Mouse (Mus musculus): ENCODE data around the gene Hist1h2be. TPM values are rescaled to one million over a fixed set of nuclear protein-coding genes. Genes with fewer than 3 reads are reported as not detected.
A peak's percentile ranks its signal among the peaks of the same experiment; 100 is the strongest.
"Not testable (repeated sequence)": the region's sequence is repeated elsewhere in the genome, so short reads cannot be mapped to it uniquely, and the experiment has no call there.

Hist1h2be gene
- total and polyA plus RNA-seq, 2 experiments from 2014 or later, result 0.82 to 253 TPM

- Histone ChIP-seq H3K4me2 (ENCODE audit: low read depth, low read length) (peak overlapping the region; percentile 59), H3K36me3 (replicated peaks; ENCODE audit: control insufficient read depth, insufficient read depth, low read length) (no peaks in the 10 kb centered on the region), H3K4me3 (ENCODE audit: low read depth, low read length) (peak overlapping the region; percentile 47), H3K27ac (ENCODE audit: low read depth) (peak overlapping the region; percentile 85), H3K27me3 (ENCODE audit: control insufficient read depth, insufficient read depth, low read length) (no peaks in the 10 kb centered on the region), H3K9ac (replicated peaks; ENCODE audit: low read depth, low read length) (peak overlapping the region; percentile 50; the same call in 1 of the 2 replicates), H3K4me1 (ENCODE audit: control insufficient read depth, insufficient read depth) (peaks cover 5% of the 10 kb centered on the region; the same call in 1 of the 2 replicates), H3K9me3 (replicated peaks; ENCODE audit: control insufficient read depth, low read length) (no peaks in the 10 kb centered on the region)
- DNase-seq (ENCODE audit: low spot score), result no peak
- TF ChIP-seq CTCF (IDR thresholded peaks at IDR 0.05; ENCODE audit: low read depth) (no peak), EP300 (IDR thresholded peaks at IDR 0.05; ENCODE audit: low read depth) (no peak)
- ATAC-seq (ENCODE audit: insufficient read depth, low read depth), result no peak
- WGBS, result 46% methylated on average over 8 of the region's 8 CpGs
These were observed 68.7 kb downstream of the Hist1h2be start for GRCm38 (mm10) chr13:23551931-23552914.

GRCm38 (mm10) chr13:23551146-23551834, 69.6 kb downstream of the Hist1h2be start, which contains the start of gene Hist1h4f:
Gene Hist1h4f, minus strand, starts transcription at chr13:23551648.
- peak; percentile 95 for DNase-seq (ENCODE audit: low spot score)
- TF ChIP-seq CTCF (IDR thresholded peaks at IDR 0.05; ENCODE audit: low read depth), result peak; percentile 58
- peak; percentile 81; the same call in 1 of the 2 replicates for TF ChIP-seq EP300 (IDR thresholded peaks at IDR 0.05; ENCODE audit: low read depth)
- WGBS, result under 1% methylated on average over 44 of the region's 47 CpGs

GRCm38 (mm10) chr13:23550761-23551145, 70.2 kb downstream of the Hist1h2be start:
- no peaks in the 10 kb centered on the region for H3K36me3 ChIP-seq (replicated peaks; ENCODE audit: control insufficient read depth, insufficient read depth, low read length)
- H3K4me1 ChIP-seq (ENCODE audit: control insufficient read depth, insufficient read depth), result peaks cover 5% of the 10 kb centered on the region; the same call in 1 of the 2 replicates
- H3K9me3 ChIP-seq (replicated peaks; ENCODE audit: control insufficient read depth, low read length), result no peaks in the 10 kb centered on the region
- ATAC-seq (ENCODE audit: insufficient read depth, low read depth), result no peak
- H3K9ac ChIP-seq (replicated peaks; ENCODE audit: low read depth, low read length), result peak overlapping the region; percentile 50
- H3K4me2 ChIP-seq (ENCODE audit: low read depth, low read length), result peak overlapping the region; percentile 59
- H3K4me3 ChIP-seq (ENCODE audit: low read depth, low read length), result peak overlapping the region; percentile 47
- no peaks in the 10 kb centered on the region for H3K27me3 ChIP-seq (ENCODE audit: control insufficient read depth, insufficient read depth, low read length)
- peak overlapping the region; percentile 85 for H3K27ac ChIP-seq (ENCODE audit: low read depth)
- no peak for DNase-seq (ENCODE audit: low spot score)
- WGBS, result 9% methylated on average over 3 of the region's 3 CpGs
- TF ChIP-seq CTCF (IDR thresholded peaks at IDR 0.05; ENCODE audit: low read depth) (no peak), EP300 (IDR thresholded peaks at IDR 0.05; ENCODE audit: low read depth) (no peak)

More at GRCm38 (mm10) chr13:23551146-23551834, 69.6 kb downstream of the Hist1h2be start, which contains the start of gene Hist1h4f:
- H3K4me1 ChIP-seq (ENCODE audit: control insufficient read depth, insufficient read depth); H3K9me3 ChIP-seq (replicated peaks; ENCODE audit: control insufficient read depth, low read length); H3K27me3 ChIP-seq (ENCODE audit: control insufficient read depth, insufficient read depth, low read length); H3K36me3 ChIP-seq (replicated peaks; ENCODE audit: control insufficient read depth, insufficient read depth, low read length): not testable (repeated sequence)
- H3K4me2 ChIP-seq (ENCODE audit: low read depth, low read length), result peak within 1 kb of the TSS; percentile 59
- peak within 1 kb of the TSS; percentile 47 for H3K4me3 ChIP-seq (ENCODE audit: low read depth, low read length)
- peak within 1 kb of the TSS; percentile 50 for H3K9ac ChIP-seq (replicated peaks; ENCODE audit: low read depth, low read length)
- peak within 1 kb of the TSS; percentile 85 for H3K27ac ChIP-seq (ENCODE audit: low read depth)
- ATAC-seq (ENCODE audit: insufficient read depth, low read depth), result peak; percentile 71

GRCm38 (mm10) chr13:23546694-23547093, 74.2 kb downstream of the Hist1h2be start:
- Histone ChIP-seq H3K27ac (ENCODE audit: low read depth) (no peak overlapping the region), H3K9ac (replicated peaks; ENCODE audit: low read depth, low read length) (no peak overlapping the region), H3K4me3 (ENCODE audit: low read depth, low read length) (no peak overlapping the region), H3K4me2 (ENCODE audit: low read depth, low read length) (no peak overlapping the region), H3K4me1 (ENCODE audit: control insufficient read depth, insufficient read depth) (no peaks in the 10 kb centered on the region; the same call in 1 of the 2 replicates), H3K27me3 (ENCODE audit: control insufficient read depth, insufficient read depth, low read length) (no peaks in the 10 kb centered on the region), H3K9me3 (replicated peaks; ENCODE audit: control insufficient read depth, low read length) (no peaks in the 10 kb centered on the region), H3K36me3 (replicated peaks; ENCODE audit: control insufficient read depth, insufficient read depth, low read length) (no peaks in the 10 kb centered on the region)
- TF ChIP-seq CTCF (IDR thresholded peaks at IDR 0.05; ENCODE audit: low read depth) (no peak), EP300 (IDR thresholded peaks at IDR 0.05; ENCODE audit: low read depth) (no peak)
- DNase-seq (ENCODE audit: low spot score) (no peak), ATAC-seq (ENCODE audit: insufficient read depth, low read depth) (no peak)
- 65% methylated on average over 5 of the region's 5 CpGs for WGBS

GRCm38 (mm10) chr13:23544787-23545120, 76.2 kb downstream of the Hist1h2be start:
- H3K9me3 ChIP-seq (replicated peaks; ENCODE audit: control insufficient read depth, low read length); H3K36me3 ChIP-seq (replicated peaks; ENCODE audit: control insufficient read depth, insufficient read depth, low read length); DNase-seq (ENCODE audit: low spot score); H3K4me1 ChIP-seq (ENCODE audit: control insufficient read depth, insufficient read depth); ATAC-seq (ENCODE audit: insufficient read depth, low read depth); H3K27me3 ChIP-seq (ENCODE audit: control insufficient read depth, insufficient read depth, low read length): not testable (repeated sequence)
- H3K4me2 ChIP-seq (ENCODE audit: low read depth, low read length), result peak overlapping the region; percentile 81
- peak overlapping the region; percentile 57 for H3K4me3 ChIP-seq (ENCODE audit: low read depth, low read length)
- peak overlapping the region; percentile 59; the same call in 1 of the 2 replicates for H3K9ac ChIP-seq (replicated peaks; ENCODE audit: low read depth, low read length)
- peak overlapping the region; percentile 95 for H3K27ac ChIP-seq (ENCODE audit: low read depth)
- WGBS, result 0% methylated on average over 10 of the region's 14 CpGs

Measured in heart, postnatal 0 days (tissue).